Mouse (Mus musculus): ENCODE results near the gene Sept5.

Sept5 gene

GRCm38 (mm10) chr16:18611752-18612151, 18.0 kb downstream of the Sept5 start:
- DNase-seq (ENCODE audit: low spot score), result no peak

- no peak for DNase-seq (ENCODE audit: low spot score)
Measured at GRCm38 (mm10) chr16:18609099-18609498, 20.7 kb downstream of the Sept5 start.

GRCm38 (mm10) chr16:18608226-18608625, 21.5 kb downstream of the Sept5 start:
- no peak for DNase-seq (ENCODE audit: low spot score)

- DNase-seq (ENCODE audit: low spot score), result no peak
Measured at GRCm38 (mm10) chr16:18605705-18606104, 24.0 kb downstream of the Sept5 start.

- peak; percentile 74 for DNase-seq (ENCODE audit: low spot score)
Measured at GRCm38 (mm10) chr16:18604267-18604701, 25.5 kb downstream of the Sept5 start.

- DNase-seq (ENCODE audit: low spot score), result no peak
Measured at GRCm38 (mm10) chr16:18601447-18601846, 28.3 kb downstream of the Sept5 start.

GRCm38 (mm10) chr16:18598006-18598405, 31.7 kb downstream of the Sept5 start:
- no peak for DNase-seq (ENCODE audit: low spot score)

- no peak for DNase-seq (ENCODE audit: low spot score)
Measured at GRCm38 (mm10) chr16:18596255-18596654, 33.5 kb downstream of the Sept5 start.

- DNase-seq (ENCODE audit: low spot score), result peak; percentile 41
Measured at GRCm38 (mm10) chr16:18593930-18594329, 35.8 kb downstream of the Sept5 start.

GRCm38 (mm10) chr16:18591047-18592018, 38.4 kb downstream of the Sept5 start:
- no peak for DNase-seq (ENCODE audit: low spot score)

- DNase-seq (ENCODE audit: low spot score), result no peak
Measured at GRCm38 (mm10) chr16:18589804-18590790, 39.7 kb downstream of the Sept5 start, which contains the start of gene Tbx1. Tbx1 (minus strand) TSS chr16:18590671.

- no peak for DNase-seq (ENCODE audit: low spot score)
Measured at GRCm38 (mm10) chr16:18589080-18589621, 40.6 kb downstream of the Sept5 start.

- no peak for DNase-seq (ENCODE audit: low spot score)
Measured at GRCm38 (mm10) chr16:18588738-18589055, 41.1 kb downstream of the Sept5 start.

GRCm38 (mm10) chr16:18587847-18588737, 41.7 kb downstream of the Sept5 start:
- DNase-seq (ENCODE audit: low spot score), result no peak

GRCm38 (mm10) chr16:18586906-18587546, 42.7 kb downstream of the Sept5 start:
- DNase-seq (ENCODE audit: low spot score), result no peak

GRCm38 (mm10) chr16:18586076-18586905, 43.5 kb downstream of the Sept5 start:
- DNase-seq (ENCODE audit: low spot score), result no peak

- no peak for DNase-seq (ENCODE audit: low spot score)
Measured at GRCm38 (mm10) chr16:18585676-18586075, 44.1 kb downstream of the Sept5 start.

GRCm38 (mm10) chr16:18584901-18585510, 44.7 kb downstream of the Sept5 start:
- no peak for DNase-seq (ENCODE audit: low spot score)

GRCm38 (mm10) chr16:18583673-18584357, 45.9 kb downstream of the Sept5 start:
- DNase-seq (ENCODE audit: low spot score), result no peak

All from adipocyte (in vitro differentiated cells).